Mouse (Mus musculus) liver, embryonic 12.5 days (tissue): ENCODE measurements around the gene Ppp1r9a. TPM values are rescaled to one million over a fixed set of nuclear protein-coding genes. Genes with fewer than 3 reads are reported as not detected.

Experiments
- ATAC-seq: fragments of 200-750 bp; cut with Nextera tagmentation; 2 replicates; pipeline ENCODE4 v1.8.0; 2017; ENCODE audit warnings: moderate number of reproducible peaks, mild to moderate bottlenecking, moderate library complexity
- H3K27ac ChIP-seq: fragments of 300-500 bp; sonication (generic); 2 replicates; pipeline ENCODE4 v1.5.1; 2016; ENCODE audit warnings: mild to moderate bottlenecking
- H3K27me3 ChIP-seq: fragments of 300-500 bp; sonication (generic); replicated peaks from 2 replicates; pipeline ENCODE4 v1.6.1; 2016; ENCODE audit warnings: mild to moderate bottlenecking, moderate library complexity
- H3K36me3 ChIP-seq: fragments of 300-500 bp; sonication (generic); 2 replicates; pipeline ENCODE4 v1.6.1; 2016; ENCODE audit warnings: mild to moderate bottlenecking, moderate library complexity
- H3K4me1 ChIP-seq: fragments of 300-500 bp; sonication (generic); 2 replicates; pipeline ENCODE4 v1.6.1; 2016
- H3K4me2 ChIP-seq: fragments of 300-500 bp; sonication (generic); 2 replicates; pipeline ENCODE4 v1.6.1; 2016; ENCODE audit warnings: mild to moderate bottlenecking, moderate library complexity
- H3K4me3 ChIP-seq: fragments of 300-500 bp; sonication (generic); 2 replicates; pipeline ENCODE4 v1.5.1; 2016; ENCODE audit warnings: mild to moderate bottlenecking, moderate library complexity
- H3K9ac ChIP-seq: fragments of 300-500 bp; sonication (generic); 2 replicates; pipeline ENCODE4 v1.6.1; 2016; ENCODE audit warnings: mild to moderate bottlenecking, moderate library complexity
- H3K9me3 ChIP-seq: fragments of 300-500 bp; sonication (generic); replicated peaks from 2 replicates; pipeline ENCODE4 v1.6.1; 2016; ENCODE audit warnings: mild to moderate bottlenecking, moderate library complexity
- WGBS: fragments of 180-500 bp; shearing (Covaris S2); methylation state at CpG from one replicate; pipeline ENCODE4 v1.1.7; 2016; ENCODE audit not compliant: insufficient replicate concordance; 5-methylcytosine and 5-hydroxymethylcytosine counted together
- polyA plus RNA-seq: library from polyadenylated mRNA; unstranded; fragments of >200 nt; fragmentation: Nextera tagmentation; extraction: Ambion mirVana; gene quantifications from 2 replicates; pipeline ENCODE4 v1.2.1, GENCODE M21; 2016

Ppp1r9a gene
- polyA plus RNA-seq, 1 experiment from 2014 or later: 7.7 TPM

- Histone ChIP-seq H3K36me3 (no peaks in the 10 kb centered on the region), H3K9ac (no peak overlapping the region), H3K9me3 (no peaks in the 10 kb centered on the region), H3K27ac (no peak overlapping the region), H3K4me3 (no peak overlapping the region), H3K27me3 (no peaks in the 10 kb centered on the region), H3K4me2 (no peak overlapping the region), H3K4me1 (peaks cover 18% of the 10 kb centered on the region; the same call in 1 of the 2 replicates)
- WGBS: 46% methylated on average over 11 of the region's 11 CpGs
- ATAC-seq: no peak
Measured at GRCm38 (mm10) chr6:5010553-5011416, 108.1 kb downstream of the Ppp1r9a start.

- Histone ChIP-seq H3K36me3 (no peaks in the 10 kb centered on the region), H3K9me3 (no peaks in the 10 kb centered on the region), H3K4me2 (no peak overlapping the region), H3K4me1 (peaks cover 18% of the 10 kb centered on the region; the same call in 1 of the 2 replicates), H3K27ac (no peak overlapping the region), H3K27me3 (no peaks in the 10 kb centered on the region), H3K4me3 (no peak overlapping the region), H3K9ac (no peak overlapping the region)
- no peak for ATAC-seq
- 65% methylated on average over 4 of the region's 4 CpGs for WGBS
Measured at GRCm38 (mm10) chr6:5012794-5013193, 110.1 kb downstream of the Ppp1r9a start.

GRCm38 (mm10) chr6:5014567-5014966 lies 111.8 kb downstream of the Ppp1r9a start:
- Histone ChIP-seq H3K27me3 (no peaks in the 10 kb centered on the region), H3K9ac (no peak overlapping the region), H3K4me2 (no peak overlapping the region), H3K9me3 (no peaks in the 10 kb centered on the region), H3K27ac (no peak overlapping the region), H3K4me1 (peaks cover 22% of the 10 kb centered on the region; the same call in 1 of the 2 replicates), H3K4me3 (no peak overlapping the region), H3K36me3 (no peaks in the 10 kb centered on the region)
- no peak for ATAC-seq
- 71% methylated on average over 6 of the region's 6 CpGs for WGBS

GRCm38 (mm10) chr6:5015173-5015572 lies 112.5 kb downstream of the Ppp1r9a start:
- H3K27me3 ChIP-seq: no peaks in the 10 kb centered on the region
- no peak overlapping the region for H3K9ac ChIP-seq
- ATAC-seq: no peak
- H3K4me2 ChIP-seq: no peak overlapping the region
- H3K4me1 ChIP-seq: peaks cover 22% of the 10 kb centered on the region; the same call in 1 of the 2 replicates
- no peak overlapping the region for H3K4me3 ChIP-seq
- 68% methylated on average over 2 of the region's 2 CpGs for WGBS
- H3K9me3 ChIP-seq: no peaks in the 10 kb centered on the region
- H3K27ac ChIP-seq: no peak overlapping the region
- no peaks in the 10 kb centered on the region for H3K36me3 ChIP-seq

GRCm38 (mm10) chr6:5017945-5018511 lies 115.3 kb downstream of the Ppp1r9a start:
- Histone ChIP-seq H3K4me2 (no peak overlapping the region), H3K4me1 (0 out of 2 replicates have a peak, but pooled peaks cover 16% of the 10 kb centered on the region), H3K9ac (no peak overlapping the region), H3K27ac (no peak overlapping the region), H3K4me3 (no peak overlapping the region), H3K9me3 (no peaks in the 10 kb centered on the region), H3K27me3 (no peaks in the 10 kb centered on the region), H3K36me3 (no peaks in the 10 kb centered on the region)
- ATAC-seq: no peak
- 51% methylated on average over 6 of the region's 6 CpGs for WGBS

- Histone ChIP-seq H3K4me2 (no peak overlapping the region), H3K36me3 (no peaks in the 10 kb centered on the region), H3K4me1 (0 out of 2 replicates have a peak, but pooled peaks cover 11% of the 10 kb centered on the region), H3K27ac (no peak overlapping the region), H3K27me3 (no peaks in the 10 kb centered on the region), H3K9me3 (no peaks in the 10 kb centered on the region), H3K9ac (no peak overlapping the region), H3K4me3 (no peak overlapping the region)
- 42% methylated on average over 5 of the region's 5 CpGs for WGBS
- no peak for ATAC-seq
Measured at GRCm38 (mm10) chr6:5019208-5019607, 116.5 kb downstream of the Ppp1r9a start.

- H3K27ac ChIP-seq: no peak overlapping the region
- H3K36me3 ChIP-seq: no peaks in the 10 kb centered on the region
- 43% methylated on average over 2 of the region's 2 CpGs for WGBS
- no peaks in the 10 kb centered on the region for H3K27me3 ChIP-seq
- no peak overlapping the region for H3K4me3 ChIP-seq
- H3K4me2 ChIP-seq: no peak overlapping the region
- 0 out of 2 replicates have a peak, but pooled peaks cover 11% of the 10 kb centered on the region for H3K4me1 ChIP-seq
- H3K9ac ChIP-seq: no peak overlapping the region
- no peaks in the 10 kb centered on the region for H3K9me3 ChIP-seq
- ATAC-seq: no peak
Measured at GRCm38 (mm10) chr6:5019969-5020368, 117.3 kb downstream of the Ppp1r9a start.

- H3K4me1 ChIP-seq: 0 out of 2 replicates have a peak, but pooled peaks cover 11% of the 10 kb centered on the region
- no peaks in the 10 kb centered on the region for H3K27me3 ChIP-seq
- WGBS: 76% methylated on average over 1 of the region's 1 CpGs
- H3K36me3 ChIP-seq: no peaks in the 10 kb centered on the region
- H3K4me3 ChIP-seq: no peak overlapping the region
- ATAC-seq: no peak
- H3K9ac ChIP-seq: no peak overlapping the region
- no peak overlapping the region for H3K4me2 ChIP-seq
- H3K9me3 ChIP-seq: no peaks in the 10 kb centered on the region
- no peak overlapping the region for H3K27ac ChIP-seq
Measured at GRCm38 (mm10) chr6:5020510-5020909, 117.8 kb downstream of the Ppp1r9a start.

GRCm38 (mm10) chr6:5022677-5023076 lies 120.0 kb downstream of the Ppp1r9a start:
- ATAC-seq: no peak
- no peaks in the 10 kb centered on the region for H3K9me3 ChIP-seq
- WGBS: 37% methylated on average over 5 of the region's 5 CpGs

GRCm38 (mm10) chr6:5024893-5025292 lies 122.2 kb downstream of the Ppp1r9a start:
- H3K9ac ChIP-seq: no peak overlapping the region

More at GRCm38 (mm10) chr6:5022677-5023076, 120.0 kb downstream of the Ppp1r9a start:
- Histone ChIP-seq H3K36me3 (no peaks in the 10 kb centered on the region), H3K27me3 (no peaks in the 10 kb centered on the region), H3K4me1 (0 out of 2 replicates have a peak, but pooled peaks cover 11% of the 10 kb centered on the region), H3K4me2 (no peak overlapping the region), H3K4me3 (no peak overlapping the region), H3K9ac (no peak overlapping the region), H3K27ac (no peak overlapping the region)

GRCm38 (mm10) chr6:5026772-5027171 lies 124.1 kb downstream of the Ppp1r9a start:
- H3K27ac ChIP-seq: no peak overlapping the region
- H3K4me3 ChIP-seq: no peak overlapping the region
- no peaks in the 10 kb centered on the region for H3K4me1 ChIP-seq
- WGBS: 70% methylated on average over 3 of the region's 3 CpGs
- H3K36me3 ChIP-seq: no peaks in the 10 kb centered on the region
- H3K27me3 ChIP-seq: no peaks in the 10 kb centered on the region
- H3K4me2 ChIP-seq: no peak overlapping the region
- no peaks in the 10 kb centered on the region for H3K9me3 ChIP-seq
- no peak for ATAC-seq
- H3K9ac ChIP-seq: no peak overlapping the region

More at GRCm38 (mm10) chr6:5024893-5025292, 122.2 kb downstream of the Ppp1r9a start:
- H3K4me3 ChIP-seq: no peak overlapping the region
- H3K27ac ChIP-seq: no peak overlapping the region
- H3K4me1 ChIP-seq: no peaks in the 10 kb centered on the region
- WGBS: 82% methylated on average over 7 of the region's 7 CpGs
- no peaks in the 10 kb centered on the region for H3K36me3 ChIP-seq
- H3K4me2 ChIP-seq: no peak overlapping the region
- no peaks in the 10 kb centered on the region for H3K9me3 ChIP-seq
- no peaks in the 10 kb centered on the region for H3K27me3 ChIP-seq
- ATAC-seq: no peak

GRCm38 (mm10) chr6:5027213-5027612 lies 124.5 kb downstream of the Ppp1r9a start:
- H3K9me3 ChIP-seq: no peaks in the 10 kb centered on the region
- WGBS: 87% methylated on average over 2 of the region's 2 CpGs
- no peak for ATAC-seq
- H3K9ac ChIP-seq: no peak overlapping the region
- no peaks in the 10 kb centered on the region for H3K36me3 ChIP-seq
- H3K4me2 ChIP-seq: no peak overlapping the region
- H3K27ac ChIP-seq: no peak overlapping the region
- no peaks in the 10 kb centered on the region for H3K27me3 ChIP-seq
- H3K4me1 ChIP-seq: no peaks in the 10 kb centered on the region
- no peak overlapping the region for H3K4me3 ChIP-seq
